Mouse (Mus musculus) mouse trophoblast stem cell (cell line): Measurements from ENCODE around the gene Ptges2.

Experiments used
- in situ Hi-C, 2 experiments: fragments of 300-500 bp; cut with MseI, MboI; formaldehyde crosslinking; loops; 2 replicates in 1 of 2; 3 replicates in 1 of 2; pipeline ENCODE4 v1.15.1; 2025

Ptges2 gene

GRCm38 (mm10) chr2:32375317-32375940, 20.3 kb upstream of the Ptges2 start:
- in situ Hi-C loops: no loop called here

- in situ Hi-C loops: no loop called here
Measured at GRCm38 (mm10) chr2:32376963-32377362, 18.7 kb upstream of the Ptges2 start.

- in situ Hi-C loops: no loop called here
Measured at GRCm38 (mm10) chr2:32380001-32380500, 15.6 kb upstream of the Ptges2 start.

GRCm38 (mm10) chr2:32381141-32381774, 14.4 kb upstream of the Ptges2 start:
- in situ Hi-C loops: no loop called here

- in situ Hi-C loops: no loop called here
Measured at GRCm38 (mm10) chr2:32381775-32382223, 13.9 kb upstream of the Ptges2 start, which contains the start of gene 1110008P14Rik. TSS of gene 1110008P14Rik (minus strand) at chr2:32381938.

- in situ Hi-C loops: no loop called here
Measured at GRCm38 (mm10) chr2:32382689-32383088, 13.0 kb upstream of the Ptges2 start.

- in situ Hi-C loops: no loop called here
Measured at GRCm38 (mm10) chr2:32387706-32388490, 7.8 kb upstream of the Ptges2 start, which contains the start of gene Lcn2. TSS of gene Lcn2 (minus strand) at chr2:32388252.

GRCm38 (mm10) chr2:32389157-32389556, 6.5 kb upstream of the Ptges2 start:
- in situ Hi-C loops: no loop called here

- in situ Hi-C loops: no loop called here
Measured at GRCm38 (mm10) chr2:32390871-32391270, 4.8 kb upstream of the Ptges2 start.

GRCm38 (mm10) chr2:32392063-32392462, 3.6 kb upstream of the Ptges2 start:
- in situ Hi-C loops: no loop called here

- in situ Hi-C loops: no loop called here
Measured at GRCm38 (mm10) chr2:32394973-32395372, 723 bp upstream of the Ptges2 start.

- in situ Hi-C loops: no loop called here
Measured at GRCm38 (mm10) chr2:32395946-32396621, 388 bp downstream of the Ptges2 start.

- in situ Hi-C loops: no loop called here
Measured at GRCm38 (mm10) chr2:32396695-32397094, 999 bp downstream of the Ptges2 start.

GRCm38 (mm10) chr2:32404663-32405062, 9.0 kb downstream of the Ptges2 start:
- in situ Hi-C loops: loop anchor here (5.0 kb wide), 1 partner anchor 83 kb away; no protein-coding TSS in a partner anchor

- in situ Hi-C loops: no loop called here
Measured at GRCm38 (mm10) chr2:32407144-32407824, 11.6 kb downstream of the Ptges2 start.

GRCm38 (mm10) chr2:32408429-32409424, 13.0 kb downstream of the Ptges2 start:
- in situ Hi-C loops: no loop called here

GRCm38 (mm10) chr2:32411407-32411806, 15.7 kb downstream of the Ptges2 start:
- in situ Hi-C loops: no loop called here

- in situ Hi-C loops: no loop called here
Measured at GRCm38 (mm10) chr2:32412742-32413531, 17.2 kb downstream of the Ptges2 start.

GRCm38 (mm10) chr2:32413936-32414335, 18.2 kb downstream of the Ptges2 start:
- in situ Hi-C loops: no loop called here
